Mouse (Mus musculus) erythroid progenitor cell, adult 5-6 weeks (primary cell): ENCODE measurements around the gene Hist1h2ak. TPM values are rescaled to one million over a fixed set of nuclear protein-coding genes. Genes with fewer than 3 reads are reported as not detected.
A peak's percentile ranks its signal among the peaks of the same experiment; 100 is the strongest.

ENCODE experiments used
- ATAC-seq: replicated peaks from 2 replicates; pipeline ENCODE4 v1.8.0; 2016; ENCODE audit warnings: moderate number of reproducible peaks, mild to moderate bottlenecking, moderate TSS enrichment, inconsistent platforms; ENCODE audit not compliant: poor library complexity, low FRiP score, severe bottlenecking
- total RNA-seq, 2 experiments: library from RNA; stranded (forward) in 1 of 2; stranded (reverse) in 1 of 2; fragments of 150-400 nt in 1 of 2; fragments of 186-747, 209-891 nt in 1 of 2; gene quantifications; 2 replicates each; pipeline versions ENCODE4 v1.2.3 to v1.2.4; 2015 to 2017; ENCODE audit warnings: low replicate concordance in 2 of 2

Gene Hist1h2ak
- 480 and 792 TPM in 2 replicates for total RNA-seq (2015; ENCODE audit: low replicate concordance)
- total RNA-seq (2017; ENCODE audit: low replicate concordance) = 4,887 and 6,345 TPM in 2 replicates

DNA sequence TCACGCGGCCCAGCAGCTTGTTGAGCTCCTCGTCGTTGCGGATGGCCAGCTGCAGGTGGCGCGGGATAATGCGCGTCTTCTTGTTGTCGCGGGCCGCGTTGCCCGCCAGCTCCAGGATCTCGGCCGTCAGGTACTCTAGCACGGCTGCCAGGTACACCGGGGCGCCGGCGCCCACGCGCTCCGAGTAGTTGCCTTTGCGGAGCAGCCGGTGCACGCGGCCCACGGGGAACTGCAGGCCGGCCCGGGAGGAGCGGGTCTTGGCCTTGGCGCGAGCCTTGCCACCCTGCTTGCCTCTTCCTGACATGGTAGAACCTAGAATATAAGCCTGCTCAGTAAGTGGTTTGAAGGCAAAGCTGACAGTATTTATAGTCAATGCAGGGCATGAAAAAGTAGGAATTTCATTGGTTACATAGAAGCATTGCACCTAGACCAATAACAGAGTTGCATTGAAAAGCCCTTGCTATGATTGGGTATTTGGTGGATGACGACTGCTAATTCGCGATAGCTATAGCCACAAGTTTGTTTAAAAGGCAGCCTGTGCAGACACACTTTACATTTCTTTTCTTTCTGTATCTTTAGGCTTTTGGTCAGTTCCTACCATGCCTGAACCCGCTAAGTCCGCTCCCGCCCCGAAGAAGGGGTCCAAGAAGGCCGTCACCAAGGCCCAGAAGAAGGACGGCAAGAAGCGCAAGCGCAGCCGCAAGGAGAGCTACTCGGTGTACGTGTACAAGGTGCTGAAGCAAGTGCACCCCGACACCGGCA lies at the start of gene Hist1h2ak, which contains the start of gene Hist1h2bn:
Gene Hist1h2ak (minus strand): TSS at position 304 of the 762 bp plus-strand sequence.
Gene Hist1h2bn (plus strand): TSS at position 600 of the 762 bp plus-strand sequence.
- ATAC-seq = peak; percentile 71

DNA sequence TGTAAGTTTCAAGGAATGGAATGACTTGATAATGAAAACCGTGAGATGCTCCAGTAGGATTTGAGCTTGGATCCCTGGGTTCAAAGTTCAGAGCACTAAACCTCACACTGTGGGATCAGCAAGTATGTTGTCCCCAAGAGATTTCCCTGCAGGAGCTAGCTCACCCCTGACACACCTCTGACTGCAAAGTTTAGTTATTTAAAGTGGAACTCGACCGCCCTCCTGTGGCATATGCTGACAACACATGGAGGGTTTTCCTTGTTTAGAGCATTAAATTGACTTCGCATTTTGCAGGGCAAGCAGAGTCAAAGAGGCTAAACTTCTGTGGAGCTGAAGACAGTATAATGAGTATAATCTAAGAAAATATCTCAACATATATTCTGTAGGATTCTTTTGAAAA lies 49.4 kb upstream of the Hist1h2ak start:
- peak; percentile 83 for ATAC-seq

DNA sequence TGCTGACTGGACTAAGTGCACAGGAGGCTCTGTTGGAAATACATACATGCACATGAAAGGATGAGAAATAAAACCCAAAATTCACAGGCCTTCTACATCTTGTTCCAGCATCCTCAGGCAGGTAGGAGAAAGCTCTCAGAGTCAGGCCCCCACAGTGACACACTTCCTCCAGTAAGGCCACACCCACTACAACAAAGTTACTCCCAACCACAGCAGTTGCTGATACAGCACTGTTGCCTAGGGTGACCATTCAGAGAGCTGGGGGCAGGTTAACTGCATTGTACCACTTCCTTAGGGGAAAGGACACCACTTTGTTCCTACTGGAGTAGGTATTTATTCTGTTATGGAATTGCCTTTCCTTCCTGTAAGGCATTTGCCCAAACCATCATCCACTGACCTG lies 43.5 kb upstream of the Hist1h2ak start:
- ATAC-seq = peak; percentile 80

DNA sequence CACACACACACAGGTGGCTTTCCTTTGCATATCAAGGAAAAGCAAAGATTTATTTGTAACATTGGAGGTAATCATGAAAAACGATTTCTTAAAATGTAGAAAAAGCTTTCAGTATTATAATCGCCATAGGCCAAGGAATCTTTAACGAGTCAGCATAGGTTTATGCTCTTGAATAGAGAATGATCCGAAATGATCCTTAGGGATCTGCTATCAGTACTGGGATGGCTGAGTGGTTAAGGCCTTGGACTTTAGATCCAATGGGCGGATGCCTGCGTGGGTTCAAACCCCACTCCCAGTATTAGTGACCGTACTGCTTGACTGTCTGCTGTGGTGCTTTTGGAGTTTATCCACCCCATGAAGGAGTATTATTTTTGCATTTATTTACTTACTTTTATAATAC lies 42.0 kb upstream of the Hist1h2ak start:
- no peak for ATAC-seq

DNA sequence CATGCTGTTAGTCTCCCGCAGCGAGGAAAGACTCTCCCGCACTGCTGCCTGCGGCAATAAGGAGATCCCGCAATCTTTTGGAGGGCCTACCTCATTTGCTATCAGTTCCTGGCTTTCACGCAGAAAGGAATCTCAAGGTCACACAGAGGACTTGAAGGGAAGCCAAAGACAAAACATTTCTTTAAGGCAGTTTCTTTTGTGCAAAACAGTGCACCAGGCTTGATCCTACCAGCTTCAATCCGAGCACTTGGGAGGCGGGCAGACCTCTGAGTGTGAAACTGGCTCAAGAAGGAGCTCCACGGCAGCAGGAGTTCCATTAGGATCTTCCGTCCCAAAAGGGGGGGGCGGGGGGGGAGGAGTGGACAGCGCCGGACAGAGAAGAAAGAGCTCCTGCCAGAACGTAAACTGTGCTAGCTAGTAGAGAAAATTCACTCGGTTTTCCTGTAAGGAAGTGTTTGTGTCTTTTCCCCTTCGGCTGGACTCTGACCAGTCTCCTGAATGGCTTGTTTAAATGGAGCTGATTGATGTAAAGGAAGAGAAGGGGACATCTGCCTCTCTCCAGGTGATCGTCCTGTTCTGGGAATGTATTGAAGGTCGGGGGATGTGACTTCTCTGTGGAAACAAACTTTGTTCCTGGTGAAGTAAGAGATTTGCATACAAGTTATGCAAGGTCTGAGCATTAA lies 37.1 kb upstream of the Hist1h2ak start:
- no peak for ATAC-seq

DNA sequence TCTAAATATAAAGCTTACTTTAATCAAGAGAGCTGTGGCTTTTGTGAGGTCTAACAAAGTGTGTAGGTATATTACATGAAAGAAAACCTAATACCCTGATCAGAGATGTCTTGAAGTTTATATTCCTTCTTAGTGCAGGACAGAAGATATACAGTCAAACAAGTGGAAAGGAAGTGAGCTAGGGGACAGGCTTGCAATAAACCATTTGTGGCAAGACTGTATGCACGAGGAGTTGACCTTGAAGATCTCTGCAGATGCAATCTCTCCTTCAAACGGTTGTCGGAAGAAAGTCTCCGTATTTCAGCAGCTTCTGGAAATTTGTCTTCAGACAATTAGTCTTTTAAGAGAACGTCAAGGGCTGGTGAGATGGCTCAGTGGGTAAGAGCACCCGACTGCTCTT lies 36.3 kb upstream of the Hist1h2ak start:
- no peak for ATAC-seq

DNA sequence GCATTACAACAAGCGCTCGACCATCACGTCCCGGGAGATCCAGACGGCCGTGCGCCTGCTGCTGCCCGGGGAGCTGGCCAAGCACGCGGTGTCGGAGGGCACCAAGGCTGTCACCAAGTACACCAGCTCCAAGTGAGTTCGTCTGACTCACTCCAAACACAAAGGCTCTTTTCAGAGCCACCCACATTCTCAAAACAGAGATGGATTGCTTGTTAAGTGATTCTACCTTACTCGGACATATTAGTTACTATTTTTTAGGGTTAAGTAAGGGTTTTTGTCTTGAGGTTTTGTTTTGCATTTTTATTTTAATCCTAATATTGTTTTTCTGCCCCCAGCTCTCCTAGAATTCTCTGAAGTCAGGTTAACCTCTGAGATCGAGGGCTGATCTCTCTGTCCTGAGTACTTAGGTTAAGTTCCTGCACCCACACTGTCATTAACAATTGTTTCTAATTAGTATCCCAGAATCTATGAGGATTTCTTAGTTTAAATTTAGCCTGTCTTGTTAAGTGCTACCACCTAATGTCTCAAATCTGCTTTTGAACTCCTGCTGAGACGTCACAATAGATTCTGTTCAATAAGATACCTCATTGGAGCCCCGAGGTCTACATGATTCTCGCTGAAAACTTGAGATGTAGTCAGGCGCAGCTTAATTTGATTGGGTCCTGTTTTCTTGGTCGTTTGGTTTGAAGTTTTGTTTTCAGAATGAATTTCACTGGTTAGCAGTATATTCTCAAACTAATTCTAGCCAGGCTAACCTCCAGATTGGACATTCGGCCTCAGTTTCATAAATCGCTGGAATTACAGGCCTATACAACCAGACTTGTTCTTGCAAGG lies 34.4 kb upstream of the Hist1h2ak start:
- ATAC-seq = no peak

DNA sequence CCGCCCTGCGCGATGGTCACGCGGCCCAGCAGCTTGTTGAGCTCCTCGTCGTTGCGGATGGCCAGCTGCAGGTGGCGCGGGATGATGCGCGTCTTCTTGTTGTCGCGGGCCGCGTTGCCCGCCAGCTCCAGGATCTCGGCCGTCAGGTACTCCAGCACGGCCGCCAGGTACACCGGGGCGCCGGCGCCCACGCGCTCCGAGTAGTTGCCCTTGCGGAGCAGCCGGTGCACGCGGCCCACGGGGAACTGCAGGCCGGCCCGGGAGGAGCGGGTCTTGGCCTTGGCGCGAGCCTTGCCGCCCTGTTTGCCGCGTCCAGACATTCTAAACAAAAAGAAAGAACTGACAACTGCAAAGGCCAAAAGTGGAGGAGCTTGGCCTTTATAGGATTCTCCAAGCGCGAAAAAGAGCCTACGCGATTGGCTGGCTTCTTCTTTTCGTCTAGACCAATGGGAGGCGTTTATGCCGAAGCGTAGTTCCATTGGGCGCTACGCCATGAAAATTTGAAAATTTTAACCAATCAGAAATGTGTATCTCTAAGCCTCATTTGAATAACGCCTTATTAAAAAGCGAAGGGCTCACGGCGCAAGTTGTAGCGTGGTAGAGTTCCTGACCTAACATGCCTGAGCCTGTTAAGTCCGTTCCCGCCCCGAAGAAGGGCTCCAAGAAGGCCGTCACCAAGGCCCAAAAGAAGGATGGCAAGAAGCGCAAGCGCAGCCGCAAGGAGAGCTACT lies 33.4 kb upstream of the Hist1h2ak start, which contains the start of the genes Hist1h2an and Hist1h2bp:
Gene Hist1h2an (minus strand): TSS at position 320 of the 731 bp plus-strand sequence.
Gene Hist1h2bp (plus strand): TSS at position 563 of the 731 bp plus-strand sequence.
- ATAC-seq = peak; percentile 74

DNA sequence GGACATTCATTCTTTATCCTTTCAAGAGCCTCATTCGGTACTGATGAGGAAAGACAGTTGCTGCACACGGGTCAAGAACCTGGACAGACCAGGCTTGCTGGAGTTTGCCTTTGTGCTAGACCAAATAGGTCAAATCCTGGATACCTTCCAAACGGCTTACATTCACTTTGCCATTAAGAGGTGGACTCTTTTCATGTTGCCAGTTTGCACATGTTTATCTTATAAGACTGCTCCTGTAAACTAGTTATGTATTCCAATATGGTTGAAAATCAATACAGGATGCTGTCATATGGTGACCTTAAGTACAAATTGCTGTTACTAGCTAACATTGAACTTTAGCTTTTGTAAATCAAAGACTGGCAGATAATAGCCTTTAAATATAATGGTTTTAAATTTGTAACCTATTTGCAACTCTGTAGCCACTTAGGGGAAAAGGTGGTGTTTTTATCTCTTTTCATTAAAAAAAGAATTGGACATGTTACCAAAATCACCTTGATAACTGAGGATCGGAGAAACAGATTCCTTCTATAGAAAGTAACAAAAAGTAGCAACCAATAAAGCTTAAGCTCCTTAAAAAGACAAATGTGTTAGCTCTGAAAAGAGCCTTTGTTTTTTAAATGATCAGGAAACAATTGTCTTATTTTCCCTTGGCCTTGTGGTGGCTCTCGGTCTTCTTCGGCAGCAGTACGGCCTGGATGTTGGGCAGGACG lies 32.7 kb upstream of the Hist1h2ak start:
- ATAC-seq = peak; percentile 8

DNA sequence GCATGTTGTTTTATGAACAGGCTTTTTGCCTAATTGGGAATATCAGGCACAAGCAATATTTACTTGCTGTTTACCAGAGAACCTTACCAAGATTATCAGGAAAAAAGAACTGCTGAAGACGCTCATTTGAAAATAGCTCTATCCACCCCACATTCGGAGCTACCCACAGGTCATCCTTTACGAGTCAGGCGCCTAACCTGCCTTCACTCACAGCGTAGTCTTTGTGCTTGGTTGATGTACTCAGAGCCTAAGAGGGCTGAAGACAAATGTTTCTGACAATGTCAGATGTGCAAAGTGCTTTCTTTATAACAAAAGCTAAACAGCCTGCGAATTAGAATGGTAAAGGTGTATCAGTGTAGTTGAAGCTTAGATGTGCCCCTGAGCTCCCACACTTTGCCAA lies 30.7 kb upstream of the Hist1h2ak start:
- ATAC-seq = no peak

DNA sequence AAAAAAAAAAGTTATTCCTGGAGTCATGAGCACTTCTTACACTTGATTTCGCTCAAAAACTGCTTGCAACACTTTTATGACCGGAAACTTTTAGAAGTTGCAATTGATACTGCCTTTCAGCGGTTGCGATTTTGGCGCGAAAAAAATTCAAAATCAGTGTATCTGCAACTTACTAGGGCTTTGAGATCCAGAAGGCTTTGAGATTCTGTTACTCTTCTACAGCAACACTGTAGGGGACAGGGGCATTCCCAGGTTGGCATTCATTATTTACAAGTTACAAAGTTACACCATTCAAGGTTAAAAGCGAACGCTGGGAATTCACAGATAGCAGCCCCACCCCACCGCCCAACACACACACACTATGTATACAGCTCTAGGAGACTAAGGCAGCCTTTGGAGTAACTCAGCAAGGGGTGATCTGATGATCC lies 30.1 kb upstream of the Hist1h2ak start:
- ATAC-seq = no peak

DNA sequence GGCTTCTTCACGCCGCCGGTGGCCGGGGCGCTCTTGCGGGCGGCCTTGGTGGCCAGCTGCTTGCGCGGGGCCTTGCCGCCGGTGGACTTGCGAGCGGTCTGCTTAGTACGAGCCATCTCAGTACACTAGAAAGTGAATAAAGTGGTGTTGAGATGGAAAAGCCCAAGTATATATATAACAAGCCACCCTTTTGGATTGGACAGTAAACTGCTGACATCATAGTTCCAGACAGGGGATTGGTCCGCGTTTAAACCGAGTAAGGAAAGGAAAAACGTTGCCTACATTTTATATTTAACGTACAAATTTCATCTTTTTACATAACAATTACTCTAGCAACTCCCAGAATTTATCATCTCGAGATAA lies 29.6 kb upstream of the Hist1h2ak start, which contains the start of gene Hist1h3i:
Gene Hist1h3i (minus strand): TSS at position 116 of the 363 bp plus-strand sequence.
- ATAC-seq = 0 out of 2 replicates have a peak, but pooled peaks have one; percentile 8

DNA sequence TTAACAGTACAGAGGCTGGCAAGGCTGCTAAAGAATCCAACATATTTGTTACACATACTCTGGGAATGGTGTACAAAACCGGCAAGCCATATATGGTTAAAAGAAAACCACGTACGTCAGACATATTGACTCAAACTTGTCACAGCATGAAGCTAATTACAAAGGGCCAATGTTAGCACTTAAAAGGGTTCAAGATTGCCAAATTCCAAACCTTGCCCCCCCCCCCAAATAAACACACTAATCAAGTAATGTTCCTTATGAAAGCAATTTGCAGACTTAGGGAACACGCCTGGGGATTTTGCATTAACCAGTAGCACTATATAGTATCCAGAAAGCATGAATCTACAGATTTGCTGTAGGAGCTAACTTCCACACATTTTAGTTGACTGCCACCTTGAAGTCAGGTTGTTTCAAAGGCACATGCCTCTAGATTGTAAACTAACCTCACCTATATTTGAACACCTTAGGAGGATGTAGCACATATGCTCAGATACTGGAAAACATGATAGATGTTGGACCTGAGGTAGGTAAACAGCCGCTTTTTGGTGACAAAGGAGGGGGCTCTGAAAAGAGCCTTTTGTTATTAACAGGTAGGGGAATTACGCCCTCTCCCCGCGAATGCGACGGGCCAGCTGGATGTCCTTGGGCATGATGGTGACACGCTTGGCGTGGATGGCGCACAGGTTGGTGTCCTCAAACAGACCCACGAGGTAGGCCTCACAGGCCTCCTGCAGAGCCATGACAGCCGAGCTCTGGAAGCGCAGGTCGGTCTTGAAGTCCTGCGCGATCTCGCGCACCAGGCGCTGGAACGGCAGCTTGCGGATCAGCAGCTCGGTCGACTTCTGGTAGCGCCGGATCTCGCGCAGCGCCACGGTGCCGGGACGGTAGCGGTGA lies 29.0 kb upstream of the Hist1h2ak start:
- ATAC-seq = peak; percentile 3

DNA sequence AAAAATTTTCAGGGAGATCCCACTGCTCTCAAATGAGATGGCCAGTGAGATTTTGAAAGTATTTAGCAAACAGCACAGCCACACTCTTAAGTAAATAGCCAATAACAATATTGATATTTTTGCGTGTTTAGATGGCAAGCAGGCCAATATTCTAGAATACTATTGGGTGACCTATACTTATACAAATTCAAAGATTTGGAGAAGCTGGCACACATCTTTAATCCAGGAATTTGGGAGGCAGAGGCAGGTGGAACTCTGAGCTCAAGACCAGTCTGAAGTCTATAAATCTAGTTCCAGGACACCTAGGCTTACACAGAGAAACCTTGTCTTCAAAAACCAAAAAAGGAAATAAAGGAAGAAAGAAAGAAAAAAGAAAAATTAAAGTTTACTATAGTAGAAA lies 28.0 kb upstream of the Hist1h2ak start:
- ATAC-seq = no peak

DNA sequence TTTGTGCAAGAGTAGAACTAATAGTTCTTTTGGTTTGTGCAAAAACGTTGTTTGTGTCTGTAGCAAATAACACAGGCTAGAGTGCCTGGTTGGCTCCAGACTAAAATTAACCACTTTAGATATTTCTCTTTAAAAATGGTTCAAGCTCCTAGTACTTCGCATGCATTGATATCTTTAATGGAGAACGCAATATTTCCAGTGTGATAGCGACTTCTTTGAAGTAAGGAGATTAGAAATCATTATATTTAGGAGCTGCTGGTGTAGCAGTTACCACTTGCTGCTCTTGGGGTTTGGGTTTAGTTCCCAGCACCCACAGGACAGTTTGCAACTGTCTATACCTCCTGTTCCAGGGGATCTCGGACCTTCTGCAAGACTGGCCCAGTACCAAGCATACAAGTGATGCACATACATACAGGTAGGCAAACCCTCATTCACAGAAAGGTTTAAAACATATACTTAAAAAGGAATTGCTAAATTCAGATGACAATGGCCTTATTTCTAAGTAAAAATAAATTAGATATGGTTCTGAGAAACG lies 27.5 kb upstream of the Hist1h2ak start:
- ATAC-seq = no peak

DNA sequence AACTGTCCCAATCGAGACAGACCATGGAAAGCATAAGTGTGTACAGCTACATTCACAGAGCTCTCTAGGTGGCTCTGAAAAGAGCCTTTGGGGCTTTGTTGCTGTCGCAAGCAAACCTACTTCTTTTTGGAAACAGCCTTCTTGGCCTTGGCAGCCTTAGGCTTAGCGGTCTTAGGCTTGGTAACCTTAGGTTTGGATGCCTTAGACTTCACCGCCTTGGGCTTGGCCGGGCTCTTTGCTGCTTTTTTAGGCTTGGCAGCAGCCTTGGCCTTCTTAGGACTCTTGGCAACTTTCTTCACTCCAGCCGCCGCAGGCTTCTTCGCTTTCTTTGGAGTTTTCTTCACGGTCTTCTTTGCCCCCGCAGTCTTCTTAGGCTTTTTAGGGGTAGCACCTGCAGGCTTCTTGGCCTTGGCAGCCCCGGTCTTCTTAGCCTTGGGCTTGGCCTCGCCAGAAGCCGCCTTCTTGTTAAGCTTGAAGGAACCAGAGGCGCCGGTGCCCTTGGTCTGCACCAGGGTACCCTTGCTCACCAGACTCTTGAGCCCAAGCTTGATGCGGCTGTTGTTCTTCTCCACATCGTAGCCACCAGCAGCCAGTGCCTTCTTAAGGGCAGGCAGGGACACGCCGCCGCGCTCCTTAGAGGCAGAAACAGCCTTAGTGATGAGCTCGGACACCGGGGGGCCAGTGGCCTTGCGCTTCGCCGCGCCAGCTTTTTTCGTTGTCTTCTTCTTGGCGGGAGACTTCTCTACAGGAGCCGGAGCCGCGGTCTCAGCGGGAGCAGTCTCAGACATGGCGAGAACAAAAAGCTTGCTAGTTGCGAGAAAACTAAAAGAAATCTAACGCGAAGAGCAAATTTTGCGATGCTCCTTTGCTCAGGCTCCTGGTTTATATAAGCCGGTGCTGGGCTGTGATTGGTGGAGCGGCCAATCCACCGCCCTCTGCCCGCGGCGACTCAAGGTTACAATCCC lies 26.4 kb upstream of the Hist1h2ak start, which contains the start of gene Hist1h1b:
Gene Hist1h1b (minus strand): TSS at position 859 of the 965 bp plus-strand sequence.
- ATAC-seq = peak; percentile 43
